Comparison of ENCODE assay signal across 8 mouse cellular contexts in the genomic region with DNA sequence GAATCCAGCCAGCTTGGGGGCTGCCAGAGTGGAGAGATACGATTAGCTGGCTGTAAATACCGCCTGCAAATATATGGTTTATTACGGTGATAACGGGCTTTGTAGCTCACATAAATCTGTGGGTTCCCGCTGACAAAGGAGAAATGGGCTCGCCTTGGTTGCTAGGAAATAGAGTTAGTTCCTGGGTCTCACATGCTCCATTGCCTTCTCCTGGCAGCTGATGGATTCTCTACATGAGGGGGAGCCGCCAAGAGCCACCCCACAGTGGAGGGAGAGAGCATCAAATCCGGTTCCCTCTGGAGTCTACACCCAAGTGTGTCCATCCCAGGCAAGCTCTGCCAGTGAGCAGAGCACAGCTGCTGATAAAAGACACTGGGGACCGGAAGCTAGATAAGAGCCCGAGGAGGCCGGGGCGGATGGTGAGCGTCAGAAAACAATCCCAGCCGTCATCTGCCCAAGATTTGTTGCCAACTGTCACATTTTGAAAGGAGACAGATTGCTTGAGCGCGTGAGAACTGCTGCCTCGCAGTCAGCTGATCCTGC.
DNase-seq lines count a peak whose midpoint lies in the region; ATAC-seq and TF ChIP-seq lines count a peak whose summit lies in the region.

No protein-coding gene starts in this region.

- no peaks in the 10 kb centered on the region for H3K36me3 ChIP-seq in hindbrain, embryonic 14.5 days (replicated peaks; ENCODE audit: control insufficient read depth, insufficient read depth)
- H3K36me3 ChIP-seq in lung, embryonic 16.5 days (ENCODE audit: control insufficient read depth, insufficient read depth, low read length), result no peaks in the 10 kb centered on the region

- peak overlapping the region; percentile 45 for H3K4me2 ChIP-seq in hindbrain, embryonic 14.5 days (replicated peaks)
- peak overlapping the region; percentile 48 for H3K4me2 ChIP-seq in lung, embryonic 16.5 days (ENCODE audit: low read depth, low read length)

- no peak for TF ChIP-seq CTCF in gastrocnemius, adult 2 months (IDR thresholded peaks at IDR 0.05)

- 9% methylated on average over 17 of the region's 17 CpGs for WGBS in hindbrain, embryonic 14.5 days
- 13% methylated on average over 17 of the region's 17 CpGs for WGBS in lung, embryonic 16.5 days

- peak overlapping the region; percentile 9; the same call in 1 of the 2 replicates for H3K4me3 ChIP-seq in gastrocnemius, adult 2 months
- H3K4me3 ChIP-seq in hindbrain, embryonic 14.5 days (replicated peaks; ENCODE audit: low read length), result no peak overlapping the region
- H3K4me3 ChIP-seq in lung, embryonic 16.5 days (ENCODE audit: low read length), result 0 out of 2 replicates have a peak overlapping the region, but pooled peaks have one; percentile 10

- no peaks in the 10 kb centered on the region for H3K9me3 ChIP-seq in hindbrain, embryonic 14.5 days (ENCODE audit: control insufficient read depth, low read length)
- no peaks in the 10 kb centered on the region for H3K9me3 ChIP-seq in lung, embryonic 16.5 days (ENCODE audit: control insufficient read depth, low read length)

- H3K9ac ChIP-seq in hindbrain, embryonic 14.5 days, result peak overlapping the region; percentile 40
- H3K9ac ChIP-seq in lung, embryonic 16.5 days (ENCODE audit: low read length), result no peak overlapping the region

- intact Hi-C loops in gastrocnemius, adult 2 months (cut with DNase I), result no loop called here
- intact Hi-C loops in gastrocnemius, postnatal 36 days (cut with DNase I), result no loop called here

- H3K27ac ChIP-seq in gastrocnemius, adult 2 months, result no peak overlapping the region
- peak overlapping the region; percentile 61 for H3K27ac ChIP-seq in hindbrain, embryonic 14.5 days
- H3K27ac ChIP-seq in lung, embryonic 16.5 days (ENCODE audit: low read length), result no peak overlapping the region

- no peak for DNase-seq in gastrocnemius, adult 2 months
- DNase-seq in gastrocnemius, postnatal 36 days, result no peak
- DNase-seq in frontal cortex, postnatal 10 days (ENCODE audit: low spot score in 2 of 2), result peak; percentile 25 to 31
- DNase-seq in hindbrain, embryonic 14.5 days (ENCODE audit: low spot score), result peak; percentile 68
- DNase-seq in layer of hippocampus, adult 9-11 months, result peak; percentile 69
- DNase-seq in right cerebral cortex, adult 2 months (ENCODE audit: low spot score in 2 of 2), result peak; percentile 43 to 61
- DNase-seq in spleen, adult 12 weeks (ENCODE audit: low spot score), result no peak

- peak; percentile 89 for ATAC-seq in hindbrain, embryonic 14.5 days (ENCODE audit: low FRiP score)
- ATAC-seq in lung, embryonic 16.5 days (ENCODE audit: low read depth), result peak; percentile 91

- no peaks in the 10 kb centered on the region for H3K27me3 ChIP-seq in hindbrain, embryonic 14.5 days (ENCODE audit: control insufficient read depth, insufficient read depth, low read length)
- H3K27me3 ChIP-seq in lung, embryonic 16.5 days (ENCODE audit: control insufficient read depth, insufficient read depth, low read depth, low read length), result no peaks in the 10 kb centered on the region

- H3K4me1 ChIP-seq in hindbrain, embryonic 14.5 days (replicated peaks; ENCODE audit: control insufficient read depth, insufficient read depth, low read length), result peaks cover 16% of the 10 kb centered on the region
- peaks cover 9% of the 10 kb centered on the region for H3K4me1 ChIP-seq in lung, embryonic 16.5 days (replicated peaks; ENCODE audit: control insufficient read depth, insufficient read depth, low read length)

Comparison
In these comparisons a context has a peak if more than half of its experiments do, and no peak if none do; other contexts are left out.
1. DNase-seq: peak in frontal cortex, postnatal 10 days (2 of 2), hindbrain, embryonic 14.5 days (single experiment), layer of hippocampus, adult 9-11 months (single experiment) and right cerebral cortex, adult 2 months (2 of 2); none in gastrocnemius, adult 2 months (single experiment), gastrocnemius, postnatal 36 days (0 of 2) and spleen, adult 12 weeks (single experiment).